Mouse (Mus musculus): ENCODE results near the gene Cadm4.

Gene Cadm4

DNA sequence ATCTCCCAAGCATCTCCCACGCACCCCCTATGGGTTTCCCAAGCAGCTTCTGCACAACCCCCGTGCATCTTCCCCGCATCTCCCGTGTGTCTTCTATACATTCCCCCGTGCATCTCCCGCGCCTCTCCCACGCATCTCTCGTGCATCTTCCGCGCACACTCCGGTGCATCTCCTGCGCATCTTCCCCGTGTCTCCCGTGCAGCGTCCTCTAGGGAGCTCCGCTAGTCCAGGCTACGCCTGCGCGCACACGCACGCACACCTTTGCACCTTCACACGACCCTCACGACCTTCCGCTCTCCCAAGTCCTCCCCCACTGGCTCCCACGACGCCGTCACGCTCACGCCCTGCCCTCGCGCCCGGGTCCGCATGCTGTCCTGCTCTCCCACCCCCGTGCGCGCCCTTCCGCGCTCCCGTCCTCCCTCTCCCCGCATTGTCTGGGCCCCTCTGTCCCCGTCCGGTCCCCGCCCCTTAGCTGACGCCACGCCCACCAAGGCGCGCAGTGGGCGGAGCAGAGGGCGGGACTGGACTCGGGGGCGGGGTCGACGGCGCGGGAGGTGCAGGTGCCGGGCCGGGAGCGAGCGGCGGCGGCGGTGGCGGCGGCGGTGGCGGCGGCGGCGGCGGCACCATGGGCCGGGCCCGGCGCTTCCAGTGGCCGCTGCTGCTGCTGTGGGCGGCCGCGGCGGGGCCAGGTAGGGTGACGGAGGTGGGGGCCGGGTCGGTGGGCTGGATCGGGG, at the start of gene Cadm4:
Cadm4 (plus strand) TSS at position 550 of the 734 bp plus-strand sequence.
- in situ Hi-C loops (cut with MseI, MboI) = no loop called here

DNA sequence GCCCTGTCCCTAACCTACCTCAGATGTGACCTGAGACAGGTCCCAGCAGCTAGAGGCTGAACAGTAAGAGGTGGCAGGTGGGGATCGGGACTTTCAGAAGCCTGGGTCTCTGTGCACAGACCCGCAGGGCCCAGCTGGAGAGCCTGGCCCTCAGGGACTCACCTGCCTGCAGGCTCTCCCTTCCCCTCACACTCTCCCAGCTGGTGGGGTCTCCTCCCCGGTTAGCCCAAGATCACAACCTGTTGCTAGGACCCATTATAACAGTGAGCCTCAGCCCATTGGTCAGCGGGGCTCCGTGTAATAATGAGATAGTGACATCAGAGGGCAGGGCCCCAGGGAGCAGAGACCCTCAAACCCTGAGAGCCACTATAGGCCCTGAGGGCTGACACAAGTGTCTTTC, 46.5 kb upstream of the Cadm4 start:
- in situ Hi-C loops (cut with MseI, MboI) = no loop called here

DNA sequence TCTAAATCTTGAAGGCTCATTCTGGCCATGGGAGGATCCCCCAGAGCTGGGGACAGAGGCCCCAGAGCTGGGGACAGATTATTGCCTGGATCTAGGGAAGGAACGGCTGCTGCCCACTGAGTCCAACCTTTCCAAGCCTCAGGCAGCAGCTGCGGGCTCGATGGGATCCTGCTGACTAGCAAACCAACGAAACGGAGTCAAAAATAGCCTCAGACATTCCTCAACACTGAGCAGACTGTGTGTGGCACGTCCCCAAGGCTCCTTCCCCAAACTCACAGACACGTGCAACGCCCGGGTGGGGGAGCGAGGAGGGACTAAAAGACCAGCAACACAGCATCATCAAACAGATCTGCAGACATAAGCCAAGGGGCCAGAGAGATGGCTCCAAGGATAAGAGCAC, 43.8 kb upstream of the Cadm4 start:
- in situ Hi-C loops (cut with MseI, MboI) = no loop called here

GRCm38 (mm10) chr7:24439191-24439590, 42.6 kb upstream of the Cadm4 start:
- in situ Hi-C loops (cut with MseI, MboI) = no loop called here

DNA sequence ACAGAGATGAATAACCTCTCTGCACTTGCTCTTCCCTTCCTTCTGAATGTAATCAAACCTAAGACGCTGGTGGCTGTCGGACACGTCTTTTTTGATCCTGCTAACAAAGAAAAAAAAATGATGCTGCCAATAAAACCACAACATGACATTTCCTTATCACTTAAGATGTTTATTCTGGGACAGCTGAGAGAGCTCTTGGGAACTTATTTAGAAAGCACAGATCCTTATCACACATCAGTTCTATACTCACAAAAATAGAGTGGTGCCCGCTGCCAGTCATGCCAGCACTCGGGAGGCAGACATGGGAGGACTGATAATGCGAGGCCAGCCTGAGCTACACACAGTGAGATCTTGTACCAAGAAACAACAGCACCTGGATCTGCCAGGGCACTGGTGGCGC, 41.9 kb upstream of the Cadm4 start:
- in situ Hi-C loops (cut with MseI, MboI) = no loop called here

- in situ Hi-C loops (cut with MseI, MboI) = no loop called here
These were observed 40.0 kb upstream of the Cadm4 start for GRCm38 (mm10) chr7:24441785-24442184.

DNA sequence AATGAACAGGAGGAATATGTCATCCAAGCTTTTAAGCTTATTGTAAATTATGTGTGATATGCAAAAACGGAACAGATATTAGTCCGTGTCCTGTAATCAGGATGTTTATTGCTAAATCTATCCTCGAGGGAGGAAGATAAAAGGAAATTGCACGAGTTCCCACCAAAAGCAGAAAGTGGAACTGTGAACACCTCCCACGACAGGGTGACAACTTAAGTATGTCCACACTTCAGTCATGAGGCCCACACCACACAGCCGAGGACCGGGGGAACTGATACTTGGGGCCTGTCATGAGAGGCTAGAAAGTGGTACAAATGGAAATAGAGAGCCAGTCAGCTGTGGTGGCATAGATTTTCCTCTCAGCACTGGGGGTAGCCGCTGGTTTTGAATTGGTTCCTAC, 39.5 kb upstream of the Cadm4 start:
- in situ Hi-C loops (cut with MseI, MboI) = no loop called here

DNA sequence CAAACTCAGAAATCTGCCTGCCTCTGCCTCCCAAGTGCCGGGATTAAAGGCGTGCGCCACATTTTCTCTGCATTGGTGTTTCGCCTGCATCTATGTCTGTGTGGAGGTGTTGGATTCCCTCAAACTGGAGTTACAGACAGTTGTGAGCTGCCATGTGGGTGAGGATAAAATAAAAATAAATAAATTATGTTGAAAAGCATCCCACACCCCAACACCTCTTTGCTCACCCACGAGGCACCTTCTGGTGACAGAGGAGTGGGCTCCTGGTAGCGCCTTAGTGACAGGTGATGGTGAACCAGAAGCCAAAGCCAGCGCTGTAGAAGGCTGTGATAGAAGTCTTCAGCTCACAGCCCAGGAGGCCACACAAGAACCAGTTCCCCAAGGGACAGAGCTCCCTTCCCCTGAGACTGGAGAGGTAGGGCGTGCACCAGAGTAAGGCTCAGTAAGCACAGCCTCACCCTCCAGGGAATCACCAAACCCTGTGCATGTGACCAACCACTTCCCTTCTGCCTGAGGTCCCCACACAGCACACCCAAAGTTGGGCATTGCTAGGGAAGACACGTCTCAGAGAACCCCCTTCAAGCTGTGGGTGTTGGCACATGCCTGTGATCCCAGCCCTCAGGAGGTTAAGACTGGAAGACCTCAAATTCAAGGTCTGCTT, 36.4 kb upstream of the Cadm4 start:
- in situ Hi-C loops (cut with MseI, MboI) = no loop called here

GRCm38 (mm10) chr7:24446697-24447340, 35.0 kb upstream of the Cadm4 start:
- in situ Hi-C loops (cut with MseI, MboI) = no loop called here

GRCm38 (mm10) chr7:24448782-24449517, 32.9 kb upstream of the Cadm4 start:
- in situ Hi-C loops (cut with MseI, MboI) = no loop called here

DNA sequence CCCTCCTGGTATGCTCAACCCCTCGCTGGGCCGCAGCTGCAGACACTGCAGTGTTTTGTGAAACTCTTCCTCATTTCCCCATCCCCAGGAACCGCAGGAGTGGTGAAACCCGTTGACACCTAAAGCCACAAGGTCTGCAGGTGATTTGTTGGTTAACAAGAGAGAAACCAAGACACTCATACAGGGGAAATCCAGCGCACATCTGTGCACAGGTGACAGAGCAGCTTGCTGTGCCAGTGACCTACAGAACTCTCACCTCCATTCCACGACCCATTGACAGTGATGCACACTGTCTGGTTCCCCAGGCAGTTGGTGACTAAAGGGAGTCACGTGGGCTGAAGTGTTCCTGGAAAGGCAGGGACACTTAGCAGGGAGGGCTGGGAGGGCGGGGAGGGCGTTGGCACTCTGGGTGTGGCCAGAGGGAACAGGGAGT, 31.2 kb upstream of the Cadm4 start:
- in situ Hi-C loops (cut with MseI, MboI) = no loop called here

- in situ Hi-C loops (cut with MseI, MboI) = no loop called here
These were observed 29.9 kb upstream of the Cadm4 start, which contains the start of gene Irgc1 for GRCm38 (mm10) chr7:24451855-24452311. Gene Irgc1 (minus strand): TSS chr7:24452297.

DNA sequence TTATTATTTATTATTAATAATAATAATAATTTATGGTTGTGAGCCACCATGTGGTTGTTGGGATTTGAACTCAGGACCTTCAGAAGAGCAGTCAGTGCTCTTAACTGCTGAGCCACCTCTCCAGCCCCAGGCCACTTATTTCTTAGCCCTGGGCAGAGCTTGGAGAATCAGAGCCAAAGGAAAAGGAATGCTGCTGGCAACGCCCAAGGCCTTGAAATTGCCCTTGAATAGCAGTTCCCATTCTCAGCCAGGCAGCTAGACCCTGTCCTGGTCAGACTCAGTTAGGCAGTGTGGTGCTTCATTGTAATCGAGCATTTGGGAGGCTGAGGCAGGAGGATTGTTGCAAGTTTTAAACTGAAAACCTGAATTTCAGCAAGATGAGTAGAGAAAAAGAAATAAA, 27.6 kb upstream of the Cadm4 start:
- in situ Hi-C loops (cut with MseI, MboI) = no loop called here

DNA sequence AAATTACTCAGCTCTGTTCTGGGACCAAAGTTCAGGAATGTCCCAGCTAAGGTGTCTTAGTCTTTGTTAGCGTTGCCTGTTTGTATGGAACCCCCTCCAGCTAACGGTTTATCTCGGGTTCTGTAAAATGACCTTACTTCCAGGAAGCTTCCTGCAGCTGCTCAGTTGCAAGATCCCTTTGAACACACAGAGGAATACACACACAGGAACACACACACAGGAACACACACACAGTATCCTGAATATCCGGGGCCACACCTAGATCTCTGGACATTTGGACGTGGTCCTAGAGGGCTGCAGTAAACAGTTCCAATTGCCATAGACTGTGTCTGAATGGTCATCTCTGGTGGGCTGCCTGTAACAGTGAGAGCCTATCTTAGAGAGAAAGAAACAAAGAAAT, 26.1 kb upstream of the Cadm4 start:
- in situ Hi-C loops (cut with MseI, MboI) = no loop called here

DNA sequence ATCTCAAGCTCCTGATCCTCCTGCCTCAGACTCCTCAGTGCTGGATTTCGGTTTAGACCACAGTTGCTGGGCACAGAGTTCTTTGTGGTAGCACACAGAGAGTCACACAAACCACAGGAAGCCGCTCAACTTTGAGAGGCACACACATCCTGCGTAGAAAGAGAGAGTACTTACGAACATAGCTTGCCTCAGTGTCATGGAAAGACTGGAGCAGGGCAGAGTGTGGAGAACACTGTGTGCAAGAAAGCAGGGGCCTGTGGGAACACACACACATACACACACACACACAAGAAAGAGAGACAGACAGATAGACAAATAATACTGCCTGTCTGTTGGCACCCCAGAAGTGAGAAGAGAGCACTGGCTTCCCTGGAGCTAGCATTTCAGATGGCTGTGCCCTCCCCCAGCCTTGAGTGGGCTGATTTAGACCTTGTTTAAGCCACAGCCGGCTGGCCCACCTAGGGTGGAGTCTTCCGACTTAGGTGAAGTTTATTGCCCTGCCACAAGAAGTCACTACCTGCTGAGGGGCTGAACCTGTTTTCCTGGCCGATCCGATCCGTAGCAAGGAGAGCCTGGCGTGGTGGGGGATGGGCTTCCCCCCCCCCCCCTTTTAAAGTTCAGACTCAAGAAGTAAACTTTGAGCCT, 24.0 kb upstream of the Cadm4 start:
- in situ Hi-C loops (cut with MseI, MboI) = no loop called here

- in situ Hi-C loops (cut with MseI, MboI) = no loop called here
These were observed 22.4 kb upstream of the Cadm4 start for GRCm38 (mm10) chr7:24459440-24459839.

- in situ Hi-C loops (cut with MseI, MboI) = no loop called here
These were observed 22.0 kb upstream of the Cadm4 start for GRCm38 (mm10) chr7:24459843-24460242.

DNA sequence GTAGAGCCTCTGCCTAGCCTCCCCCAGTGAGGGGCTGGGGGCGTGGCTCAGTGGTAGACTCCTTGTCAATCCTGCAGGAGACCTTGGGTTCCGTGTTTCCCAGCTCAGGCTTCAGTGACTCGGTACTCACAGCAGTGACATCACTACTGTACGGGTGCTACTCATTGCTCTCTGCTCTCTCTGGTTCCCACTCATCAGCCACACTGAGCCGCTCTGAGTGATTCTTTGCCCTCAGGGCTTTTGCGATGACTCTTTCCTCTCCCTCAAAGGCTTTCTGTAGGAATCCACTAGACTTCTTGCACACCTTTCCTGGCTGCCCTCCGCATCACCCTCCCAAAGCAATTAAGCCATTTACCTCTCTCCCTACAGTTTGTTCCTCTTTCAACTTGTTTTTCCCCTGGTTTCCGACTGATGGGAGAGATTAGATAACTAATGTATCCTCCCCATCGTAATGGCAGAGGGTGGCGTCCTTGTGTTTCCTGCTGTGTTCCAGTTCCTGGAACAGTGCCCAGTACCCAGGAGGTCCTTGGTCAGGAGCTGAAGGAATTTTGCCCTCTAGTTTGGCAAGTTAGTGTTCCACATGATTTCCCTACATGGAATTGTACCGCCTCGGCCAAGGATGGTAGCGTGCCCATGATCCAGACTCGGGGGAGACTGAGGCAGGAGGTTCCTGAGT, 20.3 kb upstream of the Cadm4 start:
- in situ Hi-C loops (cut with MseI, MboI) = no loop called here

- in situ Hi-C loops (cut with MseI, MboI) = no loop called here
These were observed 19.2 kb upstream of the Cadm4 start, which contains the start of gene Plaur for GRCm38 (mm10) chr7:24462388-24463319. Gene Plaur (plus strand): TSS chr7:24462484.

DNA sequence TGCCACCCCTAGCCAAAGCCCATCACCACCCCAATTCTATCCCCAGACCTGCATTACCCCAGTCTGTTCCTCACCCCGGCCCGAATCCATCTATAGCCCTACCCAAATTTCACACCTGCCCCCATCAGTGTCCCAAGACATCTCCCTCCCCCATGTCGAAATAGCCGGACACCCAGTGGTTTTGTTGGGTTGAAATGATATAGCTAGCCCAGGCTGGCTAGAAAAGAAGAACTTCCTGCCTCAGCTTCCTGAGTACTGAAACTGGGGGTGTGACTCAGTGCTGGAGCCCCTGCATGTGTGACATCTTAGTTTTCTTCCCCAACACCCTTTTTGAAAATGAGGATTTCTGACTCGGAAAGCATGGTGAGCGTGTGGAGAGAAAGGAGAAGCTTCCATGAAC, 15.0 kb upstream of the Cadm4 start:
- in situ Hi-C loops (cut with MseI, MboI) = no loop called here

Data from mouse trophoblast stem cell (cell line).